Mouse (Mus musculus) hindlimb bud, embryonic 11.5 days (tissue): Measurements from ENCODE around the gene Gm20916.
"Not testable (repeated sequence)": the region's sequence is repeated elsewhere in the genome, so short reads cannot be mapped to it uniquely, and the experiment has no call there.

ENCODE experiments used
- DNase-seq: peaks from one replicate; pipeline ENCODE4 v3.0.0-alpha.2; 2012; ENCODE audit warnings: low read depth, low spot score; ENCODE audit errors: extremely low spot score

The Gm20916 gene

GRCm38 (mm10) chrY:79319265-79319664, at the start of gene Gm20916:
Gene Gm20916, plus strand, starts transcription at chrY:79319565.
- not testable (repeated sequence) for DNase-seq
